Mouse (Mus musculus) urinary bladder, postnatal 25 days (tissue): Measurements from ENCODE around the gene Pld4.

Source experiments
- DNase-seq: peaks from one replicate; pipeline ENCODE4 v3.0.0; 2022; ENCODE audit warnings: low spot score

The Pld4 gene

DNA sequence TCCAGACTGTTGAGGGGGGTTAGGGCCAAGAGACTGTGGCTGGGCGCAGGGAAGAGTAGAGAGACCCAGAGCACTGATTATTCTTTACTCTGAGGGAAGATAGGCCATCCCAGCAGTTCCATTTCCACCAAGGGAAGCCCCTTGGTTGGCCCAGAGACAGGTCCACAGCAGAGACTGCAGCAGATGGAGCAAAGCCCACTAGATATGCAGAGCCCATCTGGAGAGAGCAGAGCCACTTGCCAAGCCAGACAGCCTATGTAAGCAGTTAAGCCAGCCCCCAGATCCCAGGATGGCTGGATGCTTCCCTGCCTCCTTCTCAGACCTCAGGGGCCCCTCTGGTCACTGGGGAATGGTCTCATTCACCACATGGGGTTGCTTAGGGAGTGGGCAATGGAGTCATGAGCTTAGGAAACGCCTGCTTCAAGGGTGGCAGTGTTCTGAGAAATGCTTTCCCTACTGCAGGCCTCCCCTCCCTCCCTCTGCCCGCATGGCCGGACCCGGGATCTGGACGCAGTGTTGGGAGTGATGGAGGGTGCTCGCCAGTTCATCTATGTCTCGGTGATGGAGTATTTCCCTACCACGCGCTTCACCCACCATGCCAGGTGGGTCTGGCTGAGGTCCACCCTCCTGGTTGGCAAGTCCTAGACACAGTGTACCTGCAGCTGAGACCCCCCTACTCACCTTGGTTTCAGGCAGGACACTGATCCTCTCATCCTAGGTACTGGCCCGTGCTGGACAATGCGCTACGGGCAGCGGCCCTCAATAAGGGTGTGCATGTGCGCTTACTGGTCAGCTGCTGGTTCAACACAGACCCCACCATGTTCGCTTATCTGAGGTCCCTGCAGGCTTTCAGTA lies 6.8 kb downstream of the Pld4 start:
- DNase-seq = no peak

DNA sequence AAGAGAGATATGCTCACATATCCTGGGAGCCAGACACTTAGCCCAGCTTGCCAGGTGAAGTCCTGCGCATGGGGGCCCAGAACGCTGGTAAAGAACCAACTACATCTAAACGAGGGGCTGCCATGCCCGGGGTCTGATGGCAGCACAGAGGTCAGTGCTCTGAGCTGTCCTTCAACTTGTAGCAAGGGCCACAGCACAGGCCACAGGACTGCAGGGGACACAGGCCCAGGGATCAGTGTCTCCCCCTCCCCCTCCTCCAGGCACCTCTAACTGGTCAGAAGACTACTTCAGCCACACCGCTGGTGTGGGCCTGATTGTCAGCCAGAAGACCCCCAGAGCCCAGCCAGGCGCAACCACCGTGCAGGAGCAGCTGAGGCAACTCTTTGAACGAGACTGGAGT lies 7.7 kb downstream of the Pld4 start:
- no peak for DNase-seq

DNA sequence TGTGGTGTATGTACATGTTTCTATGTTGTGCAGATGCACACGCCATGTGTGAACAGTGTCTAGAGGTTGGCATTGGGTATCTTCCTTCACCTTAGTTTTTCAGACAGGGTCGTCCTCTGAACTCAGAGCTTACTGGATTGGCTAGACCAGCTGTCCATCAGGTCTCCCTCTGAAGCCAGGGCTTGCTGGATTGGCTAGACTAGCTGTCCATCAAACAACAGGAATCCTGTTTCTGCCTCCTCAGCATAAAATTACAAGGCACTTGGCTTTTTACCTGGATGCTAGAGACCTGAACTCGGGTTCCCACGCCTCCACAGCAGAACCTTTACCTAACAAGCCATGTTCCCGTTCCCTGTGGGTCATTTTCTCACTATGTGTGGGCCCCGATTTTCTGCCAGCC lies 8.6 kb downstream of the Pld4 start:
- no peak for DNase-seq

DNA sequence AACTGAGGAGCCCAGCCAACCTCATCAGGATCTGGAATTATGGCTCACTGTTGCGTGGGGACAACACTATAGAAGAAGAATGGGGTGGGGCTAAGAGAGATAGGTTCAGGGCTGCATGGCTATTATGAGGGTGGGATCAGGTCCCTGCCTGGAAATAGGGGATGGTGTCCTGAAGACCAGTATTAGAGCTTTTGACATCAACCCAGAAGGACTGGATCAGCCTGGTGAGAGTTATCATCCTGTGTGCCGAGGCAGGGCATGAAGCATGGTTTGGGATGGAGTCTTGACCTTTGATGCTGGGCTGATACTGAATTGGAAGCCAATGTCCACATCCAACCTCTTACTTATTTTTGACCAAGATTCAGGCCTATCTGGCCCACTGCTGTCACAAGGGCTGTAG lies 9.3 kb downstream of the Pld4 start:
- no peak for DNase-seq

DNA sequence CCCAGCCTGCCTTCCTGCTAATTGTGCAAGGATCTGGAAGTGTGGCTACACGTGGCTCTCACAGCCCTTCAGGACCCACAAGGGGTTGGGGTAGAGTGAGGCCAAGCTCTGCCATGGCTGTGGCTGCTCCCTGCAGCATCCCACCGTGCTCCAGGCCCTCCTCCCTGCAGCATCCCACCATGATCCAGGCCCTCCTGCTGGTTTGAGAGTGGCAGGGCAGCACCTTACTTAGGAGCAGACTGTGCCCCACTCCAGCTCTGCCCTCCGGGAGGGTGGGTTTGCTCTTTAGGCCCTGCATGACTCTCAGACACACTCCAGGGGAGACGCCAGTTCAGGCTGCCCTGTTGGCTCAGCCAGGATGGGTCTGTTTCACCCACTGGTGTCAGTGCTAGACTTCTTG lies 9.9 kb downstream of the Pld4 start:
- no peak for DNase-seq

DNA sequence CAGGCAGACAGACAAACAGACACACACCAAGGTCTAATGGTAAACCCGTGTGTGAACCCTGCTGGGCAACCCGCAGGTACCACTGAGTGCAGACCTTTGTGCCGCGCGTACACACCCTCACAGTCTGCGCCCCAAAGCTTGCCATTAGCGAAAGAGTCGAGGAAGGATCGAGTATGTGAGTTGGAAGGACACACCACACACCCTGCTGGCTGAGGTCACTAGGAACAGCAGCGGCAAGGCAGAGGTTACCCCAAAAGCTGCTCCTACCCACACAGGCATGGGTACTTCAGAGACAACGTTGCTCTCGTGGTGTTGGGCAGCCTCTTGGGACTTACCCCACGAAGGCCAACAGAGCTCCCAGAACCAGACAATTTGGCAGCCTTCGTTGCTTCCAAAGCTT lies 11.9 kb downstream of the Pld4 start:
- no peak for DNase-seq

DNA sequence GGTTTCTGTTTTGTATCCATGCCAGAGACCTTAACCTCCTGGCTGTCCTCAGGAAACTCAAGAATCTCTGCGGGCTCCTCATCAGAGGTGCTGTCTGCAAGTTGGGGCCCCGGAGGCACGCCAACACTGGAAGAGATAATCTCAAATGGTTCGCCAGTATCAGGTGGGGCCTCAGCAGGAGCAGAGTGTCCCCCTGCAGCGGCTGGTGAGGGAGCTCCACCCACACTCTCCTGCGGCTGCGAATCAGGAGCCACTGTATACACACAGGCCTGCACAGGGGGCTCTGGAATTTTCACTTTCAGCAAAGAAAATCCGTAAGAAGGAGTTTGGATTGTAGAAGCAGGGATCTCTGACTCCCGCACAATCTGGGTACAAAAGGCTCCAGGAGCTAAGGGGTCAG lies 12.9 kb downstream of the Pld4 start:
- DNase-seq = no peak

DNA sequence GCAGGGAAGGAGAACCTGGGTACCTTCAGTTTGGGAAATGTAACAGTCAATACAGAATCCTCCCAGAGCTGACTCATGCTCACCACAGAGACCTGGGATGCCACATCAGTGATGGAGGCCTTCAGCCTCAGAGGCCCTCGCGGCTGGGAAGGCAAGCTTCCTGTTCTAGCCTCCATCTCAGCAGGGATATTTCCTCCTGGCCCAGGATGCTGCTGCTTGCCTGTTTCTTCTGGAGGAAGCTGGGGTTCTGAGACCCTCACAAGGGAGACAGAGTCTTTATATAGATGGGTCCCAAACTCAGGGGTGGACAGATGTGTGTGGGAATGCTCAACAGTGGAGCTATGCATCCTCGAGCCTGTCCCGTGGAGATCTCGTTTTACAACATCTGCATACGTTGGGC lies 13.6 kb downstream of the Pld4 start:
- DNase-seq = no peak

DNA sequence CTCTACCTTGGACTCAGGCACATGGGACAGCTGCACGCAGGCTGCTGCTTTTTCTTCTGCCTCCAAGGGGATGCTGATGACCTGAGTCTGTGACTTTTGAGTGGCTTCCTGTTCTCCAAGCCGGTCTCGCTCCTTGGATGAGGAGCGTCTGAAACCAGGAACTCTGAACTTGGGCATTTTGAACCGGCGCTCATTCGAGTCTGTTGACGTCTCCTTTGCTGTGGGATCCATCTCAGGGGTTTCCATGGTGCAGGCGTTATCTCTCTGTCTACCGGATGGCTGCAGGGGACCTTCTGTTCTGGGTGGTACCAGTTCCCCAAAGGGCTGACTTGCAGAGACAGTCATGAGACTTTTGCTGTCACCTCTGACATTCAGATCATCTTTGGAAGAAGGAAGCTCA lies 14.0 kb downstream of the Pld4 start:
- no peak for DNase-seq

DNA sequence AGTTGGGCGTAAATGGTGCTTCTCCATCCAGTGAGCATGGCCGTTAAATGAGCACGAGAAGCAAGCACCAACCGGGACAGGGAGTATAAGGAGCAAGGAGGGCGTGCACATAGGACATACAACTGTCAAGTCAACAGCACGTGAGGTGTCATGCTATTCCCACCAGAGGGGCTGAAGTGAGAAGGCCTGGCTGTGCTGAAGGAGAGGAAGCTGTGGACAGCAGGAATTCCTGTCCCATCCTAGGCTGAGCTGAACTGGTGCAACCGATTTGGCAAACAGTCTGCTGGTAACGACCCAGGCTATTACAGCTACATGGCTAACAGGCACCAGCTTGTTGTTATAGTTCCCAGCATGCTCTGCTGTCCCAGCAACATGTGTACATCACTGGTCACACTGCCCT lies 30.6 kb downstream of the Pld4 start:
- no peak for DNase-seq

DNA sequence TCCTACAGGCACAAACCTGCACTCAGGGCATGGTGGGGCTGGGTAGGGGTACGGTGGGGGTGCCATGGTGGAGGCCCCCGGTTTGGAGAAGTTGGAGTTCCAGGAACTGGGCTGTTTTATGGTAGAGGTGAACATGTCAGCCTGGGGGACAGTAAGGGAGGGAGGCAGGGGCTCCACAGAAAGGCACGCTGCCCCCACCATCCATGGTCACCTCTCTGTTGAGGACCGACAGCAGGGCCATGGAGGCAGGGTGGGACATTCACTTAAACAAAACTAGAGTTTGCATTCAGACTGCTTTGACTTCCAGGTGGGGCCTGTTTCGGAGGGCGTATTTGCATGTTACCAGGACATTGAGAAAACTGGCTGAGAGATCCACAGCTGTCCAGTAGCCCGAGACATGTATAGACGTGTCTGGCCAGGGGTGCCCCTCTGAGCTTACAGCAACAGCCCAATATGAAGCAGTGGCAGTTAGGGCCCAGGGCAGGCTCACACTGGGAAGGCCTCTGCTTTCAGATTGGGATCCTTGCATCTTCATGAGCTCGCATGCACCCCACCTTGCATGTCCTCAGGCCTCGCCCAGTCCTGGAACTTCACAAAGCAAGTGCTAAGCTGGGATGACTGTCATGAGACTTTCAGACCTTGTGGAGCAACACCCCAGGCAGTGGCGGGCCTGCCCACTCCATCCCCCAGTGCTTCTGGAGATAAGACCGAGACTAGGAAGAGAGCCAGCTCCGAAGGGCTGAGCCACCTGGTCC lies 33.3 kb downstream of the Pld4 start:
- DNase-seq = peak; percentile 63

DNA sequence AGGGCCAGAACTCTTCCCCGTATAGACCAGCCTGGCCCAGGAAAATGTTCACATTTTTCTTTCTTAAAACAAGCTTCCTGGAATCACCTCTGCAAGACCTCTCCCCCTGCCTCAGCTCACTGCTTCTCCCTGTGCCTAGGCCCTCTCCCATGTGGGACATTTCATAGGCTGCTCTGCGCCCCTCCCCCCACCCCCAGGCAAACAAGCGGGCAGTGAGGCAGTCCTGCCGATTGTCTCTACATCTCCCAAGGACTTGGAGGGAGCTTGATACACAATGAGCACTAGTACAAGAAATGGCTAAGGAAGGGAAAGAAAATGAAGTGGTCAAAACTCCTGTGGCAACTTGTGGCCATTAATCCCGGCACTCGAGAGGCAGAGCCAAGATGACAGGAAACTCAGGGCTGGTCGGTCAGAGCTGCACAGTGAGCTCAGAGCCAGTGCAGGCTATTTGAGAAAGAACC lies 33.9 kb downstream of the Pld4 start:
- no peak for DNase-seq

DNA sequence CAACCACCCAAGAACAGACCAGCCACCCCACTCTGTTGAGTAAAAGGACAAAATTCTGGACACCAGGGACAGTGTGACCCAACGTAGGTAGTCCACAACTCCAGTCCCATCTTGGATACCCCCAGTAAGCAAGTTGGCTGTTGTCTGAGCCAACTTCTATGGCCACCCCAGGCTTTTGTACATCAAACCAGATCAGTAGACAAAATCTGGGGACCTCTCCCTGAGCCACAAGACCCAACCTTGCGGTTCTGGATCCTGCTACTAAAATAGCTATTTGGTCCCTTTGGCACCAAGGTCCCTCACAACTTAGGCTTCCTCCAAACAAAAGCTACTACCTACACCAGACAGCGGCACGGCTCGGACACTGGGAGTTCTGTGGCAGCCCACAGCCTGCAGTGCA lies 34.5 kb downstream of the Pld4 start:
- no peak for DNase-seq

DNA sequence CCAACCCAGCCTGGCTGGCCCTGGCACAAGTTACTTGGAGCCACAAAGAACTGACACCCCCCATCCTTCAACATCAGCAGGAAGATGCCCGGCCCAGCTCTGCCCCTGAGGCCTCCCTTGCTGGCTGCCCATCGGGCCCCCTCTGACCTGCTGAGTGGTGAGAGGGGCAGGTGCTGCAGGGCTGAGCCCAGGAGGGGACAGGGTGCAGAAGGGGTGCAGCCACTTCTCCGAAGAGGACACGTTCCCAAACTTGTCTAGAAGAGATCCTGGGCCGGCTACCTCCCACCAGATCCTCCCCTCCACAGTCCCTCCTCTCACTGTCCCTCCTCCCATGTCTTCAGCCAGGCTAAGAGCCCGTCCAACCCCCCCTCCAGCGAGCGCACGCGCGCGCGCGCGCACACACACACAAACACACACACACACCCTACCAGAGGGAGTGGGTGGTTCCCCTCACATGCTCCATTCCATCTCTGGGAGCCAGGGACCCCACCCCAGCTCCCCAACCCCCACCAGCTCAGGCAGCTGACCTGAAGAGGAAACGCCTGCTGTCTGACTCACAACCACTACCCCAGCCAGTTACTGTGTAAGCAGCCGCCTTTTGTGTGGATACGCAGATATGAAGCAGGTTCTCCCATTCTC lies 35.1 kb downstream of the Pld4 start:
- peak; percentile 64 for DNase-seq

DNA sequence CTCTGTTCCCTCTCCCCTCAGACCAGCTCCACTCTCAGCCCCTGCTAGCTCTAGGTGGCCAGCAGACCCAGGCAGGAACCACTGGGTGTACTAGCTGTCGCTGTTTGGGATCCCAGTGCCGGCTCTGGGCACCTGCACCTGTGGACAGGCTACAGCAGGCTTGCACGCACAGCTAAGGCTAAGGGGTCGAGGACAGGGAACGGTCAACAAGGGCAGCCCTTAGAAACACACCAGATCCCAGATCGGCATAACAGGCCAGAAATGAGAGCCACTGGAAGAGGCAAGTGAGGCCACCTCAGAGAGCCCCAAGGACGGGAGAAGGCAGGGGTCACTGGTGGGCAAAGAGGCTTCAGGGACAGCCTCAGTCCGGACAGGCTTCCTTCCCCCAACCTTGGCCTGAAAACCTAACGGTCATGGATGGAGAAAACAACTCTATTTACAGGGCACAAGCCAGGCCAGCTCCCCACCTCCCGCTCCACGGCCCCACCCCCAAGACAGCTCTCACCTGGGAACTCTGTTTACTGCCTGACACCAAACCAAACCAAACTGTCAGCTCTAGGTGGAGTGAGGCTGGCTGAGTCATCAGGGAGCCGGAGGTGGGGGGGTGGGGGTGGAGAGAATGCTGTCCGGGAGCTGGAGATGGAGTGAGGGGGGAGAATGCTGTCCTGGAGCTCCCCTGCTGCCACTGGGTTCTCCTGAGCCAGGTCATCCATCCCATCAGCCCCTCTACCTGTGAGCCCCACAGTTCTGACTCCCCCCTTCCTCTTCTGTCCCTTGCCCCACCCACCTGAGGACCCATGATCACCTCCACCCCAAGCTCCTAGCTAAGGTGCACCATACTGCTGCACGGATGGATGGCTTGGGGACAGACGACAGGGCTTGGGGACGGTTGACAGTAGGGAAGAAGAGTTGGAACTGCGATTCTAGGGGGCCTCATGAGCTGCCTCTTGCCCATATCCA lies 36.4 kb downstream of the Pld4 start:
- DNase-seq = peak; percentile 40

DNA sequence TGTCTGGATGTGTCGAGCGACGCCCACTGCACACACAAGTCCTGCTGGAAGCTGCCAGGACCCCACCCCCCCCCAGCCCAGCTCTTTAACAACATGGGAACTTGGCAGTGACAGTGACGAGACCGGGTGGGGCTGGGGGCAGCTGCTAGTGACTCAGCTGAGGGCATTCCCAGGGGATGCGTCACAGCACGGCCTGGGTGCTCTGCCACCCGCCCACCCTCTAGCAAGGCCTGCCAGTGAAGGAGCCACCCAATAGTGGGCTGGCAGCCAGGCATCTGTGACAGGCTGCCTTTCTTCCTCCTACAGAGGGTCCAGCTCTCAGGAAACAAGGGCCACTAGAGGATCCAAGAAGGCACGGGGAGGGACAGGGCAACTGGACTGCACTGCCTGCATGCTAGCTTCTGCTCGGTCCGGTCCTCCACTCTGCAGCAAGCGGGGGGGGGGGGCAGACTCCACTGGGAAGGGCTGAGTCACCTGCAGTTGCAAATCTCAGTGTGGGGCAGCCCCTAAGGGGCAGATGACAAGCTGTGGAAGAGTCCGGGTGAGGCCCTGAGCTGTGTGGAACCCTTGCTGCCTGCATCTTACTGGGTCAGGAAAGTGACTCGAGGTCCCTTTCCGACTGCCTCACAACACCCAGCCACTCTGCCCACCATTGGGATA lies 37.3 kb downstream of the Pld4 start:
- DNase-seq = peak; percentile 56

DNA sequence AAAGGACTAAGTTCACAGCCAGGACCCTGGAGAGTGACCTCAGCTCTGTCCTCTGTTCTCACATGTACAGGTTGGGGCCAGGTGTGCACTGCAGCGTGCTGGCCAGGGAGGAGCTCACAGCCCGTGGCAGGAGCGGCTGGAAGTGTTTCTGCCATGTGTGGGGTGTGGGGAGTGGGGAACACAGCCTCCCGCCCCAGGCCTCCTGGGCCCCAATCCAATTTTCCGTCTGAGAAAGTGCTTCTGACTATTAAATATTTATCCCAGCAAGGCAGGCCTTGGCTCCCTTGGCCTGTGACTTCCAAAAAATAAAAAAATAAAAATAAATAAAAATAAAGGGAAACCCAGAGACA lies 37.9 kb downstream of the Pld4 start:
- DNase-seq = no peak

DNA sequence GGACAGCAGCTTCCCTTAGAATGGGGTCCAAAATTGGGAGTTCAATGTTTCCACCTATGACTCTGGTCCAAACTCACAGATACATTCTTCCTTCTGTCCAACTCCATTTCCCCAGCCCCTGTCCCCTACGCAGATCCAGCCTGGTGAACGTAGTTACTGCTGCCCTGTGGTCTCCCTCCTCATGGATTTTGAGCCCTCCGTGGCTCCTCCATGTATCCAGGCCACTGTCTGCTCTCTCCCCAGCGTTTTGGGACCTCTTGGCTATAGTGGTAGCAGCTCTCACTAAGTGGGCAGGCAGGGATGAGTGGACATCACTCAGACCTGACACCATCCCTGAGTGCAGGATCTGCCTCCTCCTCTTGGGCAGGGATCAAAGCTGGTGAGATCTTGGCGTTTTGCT lies 38.3 kb downstream of the Pld4 start:
- DNase-seq = no peak

DNA sequence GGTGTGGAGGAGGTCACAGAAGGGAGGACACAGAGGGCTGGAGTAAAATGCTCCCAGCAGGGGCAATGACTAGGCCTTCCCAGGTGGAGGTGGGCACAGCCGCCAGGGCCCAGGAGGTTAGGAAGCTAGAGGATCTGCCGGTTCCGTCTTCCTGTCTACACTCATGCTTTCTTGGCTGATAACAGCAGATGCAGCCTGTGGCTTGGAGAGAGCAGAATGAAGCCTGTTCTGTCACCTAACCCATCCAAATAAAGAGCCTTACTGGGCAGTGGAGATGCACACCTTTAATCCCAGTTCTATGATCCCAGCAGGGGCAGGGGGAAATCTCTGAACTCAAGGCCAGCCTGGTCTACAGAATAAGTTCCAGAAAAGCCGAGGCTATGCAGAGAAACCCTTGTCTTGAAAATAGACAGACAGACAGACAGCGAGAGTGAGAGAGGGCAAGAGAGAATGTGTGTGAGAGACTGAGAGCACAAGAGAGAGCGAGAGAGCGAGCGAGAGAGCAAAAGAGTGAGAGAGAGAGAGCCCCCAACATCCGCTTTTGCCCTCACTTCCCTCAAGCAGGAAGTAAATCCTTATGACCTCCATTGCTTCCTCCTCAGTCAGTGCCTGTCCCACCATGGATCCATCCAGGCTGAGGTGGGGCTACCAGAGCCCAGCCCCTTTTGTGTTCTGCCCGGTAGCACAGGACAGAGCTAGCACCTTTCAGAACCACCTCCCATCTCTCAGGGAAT lies 38.9 kb downstream of the Pld4 start:
- DNase-seq = no peak

DNA sequence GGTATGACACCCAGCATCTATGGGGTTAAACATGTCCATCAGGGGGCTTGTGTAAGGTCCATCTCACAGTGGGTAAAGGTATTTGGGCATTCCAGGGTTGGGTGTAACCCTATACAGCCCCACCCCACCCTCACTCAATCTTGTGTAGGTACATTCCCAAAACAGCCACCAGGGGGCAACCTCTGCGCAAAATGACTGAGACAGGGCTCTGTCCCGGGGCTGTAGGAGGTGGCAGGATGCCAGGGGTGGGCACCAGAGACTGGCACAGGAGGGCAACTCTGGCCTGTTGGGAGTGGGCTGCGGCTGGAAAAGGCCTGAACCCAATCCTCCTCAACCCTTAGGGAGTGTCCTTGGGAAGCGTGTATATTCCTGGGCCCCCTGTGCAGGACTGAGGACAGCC lies 40.0 kb downstream of the Pld4 start:
- DNase-seq = peak; percentile 68
